Mouse (Mus musculus): Measurements from ENCODE around the gene Vmn1r132.
"Not testable (repeated sequence)": the region's sequence is repeated elsewhere in the genome, so short reads cannot be mapped to it uniquely, and the experiment has no call there.

Gene Vmn1r132

GRCm38 (mm10) chr7:21613792-21614191 is at the start of gene Vmn1r132:
Gene Vmn1r132 (plus strand): TSS chr7:21614092.
- not testable (repeated sequence) for DNase-seq (ENCODE audit: inconsistent age in 2 of 2, low spot score in 1 of 2)

All from adrenal gland, adult (tissue).